20 mouse cellular contexts compared by ENCODE assay signal in the genomic region with DNA sequence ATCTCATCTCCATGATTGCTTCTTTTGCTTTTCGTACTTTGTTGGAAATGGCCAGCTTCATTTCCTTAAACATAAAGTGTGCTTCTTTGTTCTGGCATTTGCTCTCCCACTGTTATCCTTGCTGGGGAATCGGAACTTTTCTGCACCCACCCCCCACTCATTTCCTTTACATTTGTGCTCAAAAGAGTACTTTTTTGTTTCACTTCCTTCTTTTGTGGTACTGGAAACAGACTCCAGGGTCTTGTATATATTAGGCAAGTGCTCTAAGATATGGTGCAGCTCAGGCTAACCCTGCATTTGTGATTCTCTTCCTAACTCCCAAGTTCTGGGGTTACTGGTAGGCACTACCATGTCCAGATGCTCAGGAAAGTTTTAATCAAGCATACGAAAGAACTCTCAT.
DNase-seq lines count a peak whose midpoint lies in the region; ATAC-seq and TF ChIP-seq lines count a peak whose summit lies in the region.
"Had no signal": no experiment of that assay in that cellular context is flagged by ENCODE, and none has a peak within 500 bp of the region (broad histone marks: within the 10 kb centered on the region; RNA-seq: fewer than 3 reads in every experiment).

No protein-coding gene starts in this region.

- in situ Hi-C loops in CH12.LX (cut with MboI; ENCODE audit: low pct_ligation_motif_present, low pct_unique_long_range_greater_than_20kb, low sequenced_read_pairs) = no loop called here

- TF ChIP-seq EP300 in CH12.LX (IDR thresholded peaks at IDR 0.05; ENCODE audit: low read length) = peak; percentile 89

- H3K27me3 ChIP-seq in CH12.LX (replicated peaks) = no peaks in the 10 kb centered on the region
- H3K27me3 ChIP-seq in hindbrain, embryonic 13.5 days = no peaks in the 10 kb centered on the region
- H3K27me3 ChIP-seq: embryonic facial prominence, embryonic 13.5 days; heart, embryonic 12.5 days; hindbrain, embryonic 15.5 days; Patski had no signal

- H3K4me2 ChIP-seq in CH12.LX (ENCODE audit: insufficient read depth, low read depth, poor library complexity, severe bottlenecking) = peak overlapping the region; percentile 13; the same call in 1 of the 2 replicates
- H3K4me2 ChIP-seq in hindbrain, embryonic 13.5 days = no peak overlapping the region
- H3K4me2 ChIP-seq: embryonic facial prominence, embryonic 13.5 days; heart, embryonic 12.5 days; hindbrain, embryonic 15.5 days had no signal

- peaks cover 3 to 25% of the 10 kb centered on the region in 2 experiments; a peak in 3 of 4 replicates for H3K4me1 ChIP-seq in CH12.LX (ENCODE audit: control insufficient read depth in 1 of 2, insufficient read depth in 2 of 2)
- peaks cover 20% of the 10 kb centered on the region for H3K4me1 ChIP-seq in bone marrow macrophage, adult 2 months (ENCODE audit: control insufficient read depth, insufficient read depth, low read length)
- H3K4me1 ChIP-seq in hindbrain, embryonic 13.5 days (replicated peaks) = no peaks in the 10 kb centered on the region
- H3K4me1 ChIP-seq: embryonic facial prominence, embryonic 13.5 days; heart, embryonic 12.5 days; hindbrain, embryonic 10.5 days; hindbrain, embryonic 15.5 days had no signal

- no peaks in the 10 kb centered on the region for H3K9me3 ChIP-seq in CH12.LX (replicated peaks; ENCODE audit: low read length)
- no peaks in the 10 kb centered on the region for H3K9me3 ChIP-seq in hindbrain, embryonic 13.5 days
- H3K9me3 ChIP-seq: embryonic facial prominence, embryonic 13.5 days; heart, embryonic 12.5 days; hindbrain, embryonic 10.5 days; hindbrain, embryonic 15.5 days had no signal

- dilution Hi-C loops in CH12.LX (cut with MboI; ENCODE audit: extremely low pct_ligation_motif_present, extremely low pct_unique_long_range_greater_than_20kb, low sequenced_read_pairs) = no loop called here

- ATAC-seq in megakaryocyte, adult 5-6 weeks (ENCODE audit: poor library complexity, severe bottlenecking) = peak; percentile 88
- no peak for ATAC-seq in hindbrain, embryonic 13.5 days (ENCODE audit: low FRiP score)
- ATAC-seq: CD4-positive, CD25-positive, alpha-beta regulatory T cell, adult 4 months; forebrain, embryonic 14.5 days; intestine, embryonic 16.5 days; Patski had no signal

- WGBS in hindbrain, embryonic 13.5 days = 57% methylated on average over 3 of the region's 3 CpGs

- TF ChIP-seq CTCF in CH12.LX (conservative IDR thresholded peaks at IDR 0.05 in 1 of 2, IDR thresholded peaks at IDR 0.05 in 1 of 2; ENCODE audit: low read depth in 2 of 2, low read length in 2 of 2) = no peak
- no peak for TF ChIP-seq CTCF in bone marrow macrophage, adult 2 months (IDR thresholded peaks at IDR 0.05; ENCODE audit: low read depth, low read length)

- H3K27ac ChIP-seq in CH12.LX (ENCODE audit: insufficient read depth, low read depth) = no peak overlapping the region
- H3K27ac ChIP-seq in bone marrow macrophage, adult 2 months (ENCODE audit: insufficient read depth, low read depth, low read length) = peak overlapping the region; percentile 98
- no peak overlapping the region for H3K27ac ChIP-seq in hindbrain, embryonic 13.5 days
- H3K27ac ChIP-seq: embryonic facial prominence, embryonic 13.5 days; hindbrain, embryonic 10.5 days; hindbrain, embryonic 15.5 days had no signal

- H3K9ac ChIP-seq in CH12.LX (ENCODE audit: insufficient read depth, low read depth) = no peak overlapping the region
- H3K9ac ChIP-seq in hindbrain, embryonic 13.5 days = no peak overlapping the region
- H3K9ac ChIP-seq: embryonic facial prominence, embryonic 13.5 days; heart, embryonic 12.5 days; hindbrain, embryonic 15.5 days had no signal

- no peak overlapping the region for H3K4me3 ChIP-seq in CH12.LX (replicated peaks in 1 of 3; ENCODE audit: low read depth in 2 of 3, low read length in 2 of 3, poor library complexity in 1 of 3)
- H3K4me3 ChIP-seq in bone marrow macrophage, adult 2 months (ENCODE audit: insufficient read depth, low read length) = peak overlapping the region; percentile 33; the same call in 1 of the 2 replicates
- no peak overlapping the region for H3K4me3 ChIP-seq in hindbrain, embryonic 13.5 days
- H3K4me3 ChIP-seq: embryonic facial prominence, embryonic 13.5 days; heart, embryonic 12.5 days; hindbrain, embryonic 10.5 days; hindbrain, embryonic 15.5 days had no signal

- DNase-seq in A20 (ENCODE audit: low read depth, low spot score) = peak; percentile 28
- peak; percentile 31 for DNase-seq in CH12.LX (ENCODE audit: extremely low read depth)
- DNase-seq in frontal cortex, adult 2 months (ENCODE audit: extremely low spot score in 1 of 2, low spot score in 1 of 2) = no peak
- DNase-seq in liver = no peak
- DNase-seq: adrenal gland, postnatal 10 days; cerebellum, adult 11-12 months; cerebellum, adult 9-10 months; cerebellum, postnatal 25 days; gastrocnemius, postnatal 36 days had no signal

- no peaks in the 10 kb centered on the region for H3K36me3 ChIP-seq in CH12.LX (replicated peaks in 1 of 2; ENCODE audit: control insufficient read depth in 1 of 2, insufficient read depth in 1 of 2, low read length in 1 of 2)
- no peaks in the 10 kb centered on the region for H3K36me3 ChIP-seq in hindbrain, embryonic 13.5 days
- H3K36me3 ChIP-seq: embryonic facial prominence, embryonic 13.5 days; heart, embryonic 12.5 days; hindbrain, embryonic 10.5 days; hindbrain, embryonic 15.5 days had no signal

- TF ChIP-seq POLR2A in CH12.LX (IDR thresholded peaks at IDR 0.05; ENCODE audit: low read depth, low read length) = no peak
- TF ChIP-seq POLR2A in bone marrow macrophage, adult 2 months (IDR thresholded peaks at IDR 0.05; ENCODE audit: borderline replicate concordance, low read depth, low read length) = no peak

- H3K79me2 ChIP-seq in CH12.LX (replicated peaks; ENCODE audit: control insufficient read depth, extremely low read depth, insufficient read depth, poor library complexity, severe bottlenecking) = no peaks in the 10 kb centered on the region

- no peak for TF ChIP-seq RAD21 in CH12.LX (IDR thresholded peaks at IDR 0.05; ENCODE audit: low read depth, low read length)

TF ChIP-seq in CH12.LX, 34 proteins besides CTCF, POLR2A, EP300 and RAD21:
- TF ChIP-seq POLR2AphosphoS2 (IDR thresholded peaks at IDR 0.05; ENCODE audit: low read depth, low read length) (no peak), MEF2A (IDR thresholded peaks at IDR 0.05; ENCODE audit: borderline replicate concordance, low read depth, low read length) (peak; percentile 41; the same call in 1 of the 2 replicates), ZC3H11A (IDR thresholded peaks at IDR 0.05; ENCODE audit: low read depth, low read length) (no peak), RCOR1 (conservative IDR thresholded peaks at IDR 0.05; ENCODE audit: low read depth, low read length) (no peak), BHLHE40 (IDR thresholded peaks at IDR 0.05; ENCODE audit: low read depth, low read length) (peak; percentile 28; the same call in 1 of the 2 replicates), SIN3A (IDR thresholded peaks at IDR 0.05; ENCODE audit: low read length) (no peak), IRF4 (IDR thresholded peaks at IDR 0.05; ENCODE audit: low read depth, low read length) (peak; percentile 90), CHD2 (IDR thresholded peaks at IDR 0.05; ENCODE audit: low read length) (no peak; the same call in 1 of the 2 replicates)

Comparison
In these comparisons a context has a peak if more than half of its experiments do, and no peak if none do; other contexts are left out.
1. DNase-seq: peak in A20 (single experiment) and CH12.LX (single experiment); none in frontal cortex, adult 2 months (0 of 2) and liver (single experiment).